Mouse (Mus musculus): ENCODE results near the gene Cdcp2. TPM values are rescaled to one million over a fixed set of nuclear protein-coding genes. Genes with fewer than 3 reads are reported as not detected.

Cdcp2 gene
- polyA plus RNA-seq, 1 experiment from 2014 or later, result not detected

GRCm38 (mm10) chr4:107063214-107063613, 33.5 kb upstream of the Cdcp2 start:
- Histone ChIP-seq H3K9ac (ENCODE audit: low read length) (no peak overlapping the region), H3K27ac (ENCODE audit: low read depth, low read length) (no peak overlapping the region), H3K9me3 (replicated peaks; ENCODE audit: control insufficient read depth, low read length) (no peaks in the 10 kb centered on the region), H3K27me3 (replicated peaks; ENCODE audit: control insufficient read depth, insufficient read depth, low read length) (no peaks in the 10 kb centered on the region), H3K4me2 (ENCODE audit: low read length) (no peak overlapping the region), H3K4me3 (ENCODE audit: low read depth, low read length) (no peak overlapping the region), H3K4me1 (ENCODE audit: control insufficient read depth, insufficient read depth, low read length) (peaks cover 12% of the 10 kb centered on the region), H3K36me3 (ENCODE audit: control insufficient read depth, insufficient read depth, low read length) (peaks cover 60% of the 10 kb centered on the region)
- ATAC-seq, result no peak
- DNase-seq (ENCODE audit: low spot score), result peak; percentile 32
- 68% methylated on average over 3 of the region's 3 CpGs for WGBS

- WGBS, result 94% methylated on average over 5 of the region's 5 CpGs
- no peak for ATAC-seq
- Histone ChIP-seq H3K9ac (ENCODE audit: low read length) (no peak overlapping the region), H3K27ac (ENCODE audit: low read depth, low read length) (no peak overlapping the region), H3K4me2 (ENCODE audit: low read length) (no peak overlapping the region), H3K4me1 (ENCODE audit: control insufficient read depth, insufficient read depth, low read length) (peaks cover 12% of the 10 kb centered on the region), H3K27me3 (replicated peaks; ENCODE audit: control insufficient read depth, insufficient read depth, low read length) (no peaks in the 10 kb centered on the region), H3K4me3 (ENCODE audit: low read depth, low read length) (no peak overlapping the region), H3K36me3 (ENCODE audit: control insufficient read depth, insufficient read depth, low read length) (peaks cover 47% of the 10 kb centered on the region), H3K9me3 (replicated peaks; ENCODE audit: control insufficient read depth, low read length) (no peaks in the 10 kb centered on the region)
- no peak for DNase-seq (ENCODE audit: low spot score)
Observed at GRCm38 (mm10) chr4:107064394-107065098, 32.1 kb upstream of the Cdcp2 start.

- Histone ChIP-seq H3K27me3 (replicated peaks; ENCODE audit: control insufficient read depth, insufficient read depth, low read length) (no peaks in the 10 kb centered on the region), H3K4me3 (ENCODE audit: low read depth, low read length) (peak within 1 kb of the TSS; percentile 87), H3K9me3 (replicated peaks; ENCODE audit: control insufficient read depth, low read length) (no peaks in the 10 kb centered on the region), H3K27ac (ENCODE audit: low read depth, low read length) (no peak within 1 kb of the TSS), H3K4me2 (ENCODE audit: low read length) (peak within 1 kb of the TSS; percentile 99), H3K4me1 (ENCODE audit: control insufficient read depth, insufficient read depth, low read length) (peaks cover 12% of the 10 kb centered on the region), H3K9ac (ENCODE audit: low read length) (peak within 1 kb of the TSS; percentile 84), H3K36me3 (ENCODE audit: control insufficient read depth, insufficient read depth, low read length) (peaks cover 30% of the 10 kb centered on the region)
- DNase-seq (ENCODE audit: low spot score) (peak; percentile 98), ATAC-seq (peak; percentile 100)
- under 1% methylated on average over 60 of the region's 60 CpGs for WGBS
Observed at GRCm38 (mm10) chr4:107066252-107067124, 30.2 kb upstream of the Cdcp2 start, which contains the start of the genes Mrpl37 and Cyb5rl. Mrpl37 (minus strand) TSS chr4:107066868. Cyb5rl (plus strand) TSS chr4:107066988.

- Histone ChIP-seq H3K27me3 (replicated peaks; ENCODE audit: control insufficient read depth, insufficient read depth, low read length) (no peaks in the 10 kb centered on the region), H3K27ac (ENCODE audit: low read depth, low read length) (no peak overlapping the region), H3K4me2 (ENCODE audit: low read length) (peak overlapping the region; percentile 99), H3K4me1 (ENCODE audit: control insufficient read depth, insufficient read depth, low read length) (peaks cover 12% of the 10 kb centered on the region), H3K9me3 (replicated peaks; ENCODE audit: control insufficient read depth, low read length) (no peaks in the 10 kb centered on the region), H3K4me3 (ENCODE audit: low read depth, low read length) (peak overlapping the region; percentile 87), H3K36me3 (ENCODE audit: control insufficient read depth, insufficient read depth, low read length) (peaks cover 22% of the 10 kb centered on the region), H3K9ac (ENCODE audit: low read length) (peak overlapping the region; percentile 84)
- 3% methylated on average over 33 of the region's 33 CpGs for WGBS
- no peak for DNase-seq (ENCODE audit: low spot score)
- peak; percentile 43 for ATAC-seq
Observed at GRCm38 (mm10) chr4:107067151-107067840, 29.4 kb upstream of the Cdcp2 start.

- Histone ChIP-seq H3K36me3 (ENCODE audit: control insufficient read depth, insufficient read depth, low read length) (no peaks in the 10 kb centered on the region), H3K9ac (ENCODE audit: low read length) (no peak overlapping the region)
- WGBS, result 81% methylated on average over 9 of the region's 9 CpGs
Observed at GRCm38 (mm10) chr4:107072343-107072742, 24.3 kb upstream of the Cdcp2 start.

GRCm38 (mm10) chr4:107075456-107075855, 21.2 kb upstream of the Cdcp2 start:
- H3K9ac ChIP-seq (ENCODE audit: low read length), result no peak overlapping the region
- H3K27ac ChIP-seq (ENCODE audit: low read depth, low read length), result no peak overlapping the region
- no peak overlapping the region for H3K4me2 ChIP-seq (ENCODE audit: low read length)
- H3K36me3 ChIP-seq (ENCODE audit: control insufficient read depth, insufficient read depth, low read length), result no peaks in the 10 kb centered on the region
- no peaks in the 10 kb centered on the region for H3K4me1 ChIP-seq (ENCODE audit: control insufficient read depth, insufficient read depth, low read length)
- WGBS, result 58% methylated on average over 5 of the region's 5 CpGs
- H3K9me3 ChIP-seq (replicated peaks; ENCODE audit: control insufficient read depth, low read length), result no peaks in the 10 kb centered on the region
- ATAC-seq, result no peak
- no peak overlapping the region for H3K4me3 ChIP-seq (ENCODE audit: low read depth, low read length)
- no peak for DNase-seq (ENCODE audit: low spot score)
- H3K27me3 ChIP-seq (replicated peaks; ENCODE audit: control insufficient read depth, insufficient read depth, low read length), result no peaks in the 10 kb centered on the region

More at GRCm38 (mm10) chr4:107072343-107072742, 24.3 kb upstream of the Cdcp2 start:
- no peak overlapping the region for H3K4me3 ChIP-seq (ENCODE audit: low read depth, low read length)
- no peak overlapping the region for H3K4me2 ChIP-seq (ENCODE audit: low read length)
- no peaks in the 10 kb centered on the region for H3K27me3 ChIP-seq (replicated peaks; ENCODE audit: control insufficient read depth, insufficient read depth, low read length)
- no peak for ATAC-seq
- H3K4me1 ChIP-seq (ENCODE audit: control insufficient read depth, insufficient read depth, low read length), result peaks cover 3% of the 10 kb centered on the region; the same call in 1 of the 2 replicates
- H3K9me3 ChIP-seq (replicated peaks; ENCODE audit: control insufficient read depth, low read length), result no peaks in the 10 kb centered on the region
- no peak for DNase-seq (ENCODE audit: low spot score)
- no peak overlapping the region for H3K27ac ChIP-seq (ENCODE audit: low read depth, low read length)

GRCm38 (mm10) chr4:107078894-107079293, 17.8 kb upstream of the Cdcp2 start:
- 81% methylated on average over 4 of the region's 4 CpGs for WGBS
- Histone ChIP-seq H3K9me3 (replicated peaks; ENCODE audit: control insufficient read depth, low read length) (no peaks in the 10 kb centered on the region), H3K36me3 (ENCODE audit: control insufficient read depth, insufficient read depth, low read length) (no peaks in the 10 kb centered on the region), H3K4me1 (ENCODE audit: control insufficient read depth, insufficient read depth, low read length) (no peaks in the 10 kb centered on the region), H3K4me3 (ENCODE audit: low read depth, low read length) (no peak overlapping the region), H3K27me3 (replicated peaks; ENCODE audit: control insufficient read depth, insufficient read depth, low read length) (no peaks in the 10 kb centered on the region), H3K9ac (ENCODE audit: low read length) (no peak overlapping the region), H3K27ac (ENCODE audit: low read depth, low read length) (no peak overlapping the region), H3K4me2 (ENCODE audit: low read length) (no peak overlapping the region)
- DNase-seq (ENCODE audit: low spot score) (no peak), ATAC-seq (no peak)

- Histone ChIP-seq H3K9ac (ENCODE audit: low read length) (no peak overlapping the region), H3K4me3 (ENCODE audit: low read depth, low read length) (no peak overlapping the region), H3K27me3 (replicated peaks; ENCODE audit: control insufficient read depth, insufficient read depth, low read length) (no peaks in the 10 kb centered on the region), H3K36me3 (ENCODE audit: control insufficient read depth, insufficient read depth, low read length) (no peaks in the 10 kb centered on the region), H3K4me1 (ENCODE audit: control insufficient read depth, insufficient read depth, low read length) (peaks cover 5% of the 10 kb centered on the region), H3K4me2 (ENCODE audit: low read length) (no peak overlapping the region), H3K27ac (ENCODE audit: low read depth, low read length) (no peak overlapping the region), H3K9me3 (replicated peaks; ENCODE audit: control insufficient read depth, low read length) (no peaks in the 10 kb centered on the region)
- DNase-seq (ENCODE audit: low spot score) (no peak), ATAC-seq (no peak)
Observed at GRCm38 (mm10) chr4:107079716-107080115, 17.0 kb upstream of the Cdcp2 start.
